Mouse (Mus musculus): Measurements from ENCODE around the gene Snx33.
A peak's percentile ranks its signal among the peaks of the same experiment; 100 is the strongest.

The Snx33 gene

GRCm38 (mm10) chr9:56889817-56890216 lies 38.4 kb downstream of the Snx33 start:
- peak; percentile 68 for DNase-seq

GRCm38 (mm10) chr9:56887581-56887980 lies 40.6 kb downstream of the Snx33 start:
- no peak for DNase-seq

GRCm38 (mm10) chr9:56886601-56887000 lies 41.6 kb downstream of the Snx33 start:
- no peak for DNase-seq

- peak; percentile 48 for DNase-seq
Observed at GRCm38 (mm10) chr9:56886113-56886512, 42.1 kb downstream of the Snx33 start.

- no peak for DNase-seq
Observed at GRCm38 (mm10) chr9:56884328-56884727, 43.8 kb downstream of the Snx33 start.

- no peak for DNase-seq
Observed at GRCm38 (mm10) chr9:56883470-56883869, 44.7 kb downstream of the Snx33 start.

- DNase-seq: no peak
Observed at GRCm38 (mm10) chr9:56882818-56883217, 45.4 kb downstream of the Snx33 start.

GRCm38 (mm10) chr9:56882283-56882682 lies 45.9 kb downstream of the Snx33 start:
- DNase-seq: no peak

GRCm38 (mm10) chr9:56881539-56882082 lies 46.6 kb downstream of the Snx33 start:
- no peak for DNase-seq

GRCm38 (mm10) chr9:56880790-56881189 lies 47.4 kb downstream of the Snx33 start:
- no peak for DNase-seq

- no peak for DNase-seq
Observed at GRCm38 (mm10) chr9:56877284-56877683, 50.9 kb downstream of the Snx33 start.

GRCm38 (mm10) chr9:56876784-56877183 lies 51.4 kb downstream of the Snx33 start:
- DNase-seq: peak; percentile 40

GRCm38 (mm10) chr9:56873097-56873496 lies 55.1 kb downstream of the Snx33 start:
- DNase-seq: no peak

- DNase-seq: no peak
Observed at GRCm38 (mm10) chr9:56872105-56872903, 55.9 kb downstream of the Snx33 start.

- DNase-seq: no peak
Observed at GRCm38 (mm10) chr9:56871191-56871590, 57.0 kb downstream of the Snx33 start.

- DNase-seq: no peak
Observed at GRCm38 (mm10) chr9:56870778-56871177, 57.4 kb downstream of the Snx33 start.

- DNase-seq: peak; percentile 42
Observed at GRCm38 (mm10) chr9:56869552-56869951, 58.6 kb downstream of the Snx33 start.

GRCm38 (mm10) chr9:56868292-56868691 lies 59.9 kb downstream of the Snx33 start:
- peak; percentile 91 for DNase-seq

Data from right cerebral cortex, postnatal 4 days (tissue).